Mouse (Mus musculus): ENCODE data around the gene Osbpl10.
A peak's percentile ranks its signal among the peaks of the same experiment; 100 is the strongest.

DNA sequence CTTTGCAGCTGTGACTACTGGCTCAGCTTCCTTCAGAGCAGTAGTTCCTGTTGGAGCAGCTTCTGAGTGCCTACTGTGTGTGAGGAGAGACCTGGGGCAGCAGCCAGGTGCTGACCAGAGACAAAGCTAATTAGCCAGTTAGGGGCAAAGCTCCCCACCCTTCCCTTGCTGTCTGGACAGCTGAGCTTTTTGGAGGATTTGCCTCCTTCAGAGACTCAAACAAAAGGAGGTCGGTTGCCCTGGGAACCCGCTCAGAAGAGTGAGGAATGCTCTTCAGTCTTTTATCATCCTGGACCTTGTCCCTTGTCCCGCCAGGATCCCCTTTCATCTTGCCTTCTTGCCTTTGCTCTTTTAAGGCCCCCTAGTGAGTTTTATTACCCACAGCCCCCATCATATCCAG lies 50.9 kb downstream of the Osbpl10 start:
- TF ChIP-seq POLR2A (IDR thresholded peaks at IDR 0.05; ENCODE audit: insufficient read depth, low read length): no peak
- no peak for TF ChIP-seq CTCF (IDR thresholded peaks at IDR 0.05; ENCODE audit: low read depth, low read length)
- TF ChIP-seq EP300 (IDR thresholded peaks at IDR 0.05; ENCODE audit: insufficient read depth, low read depth, low read length): 0 out of 2 replicates have a peak, but pooled peaks have one; percentile 5

Data from ES-Bruce4 (cell line).